Mouse (Mus musculus) liver, embryonic 12.5 days (tissue): ENCODE data around the gene Arih1. TPM values are rescaled to one million over a fixed set of nuclear protein-coding genes. Genes with fewer than 3 reads are reported as not detected.
A peak's percentile ranks its signal among the peaks of the same experiment; 100 is the strongest.

Experiments
- ATAC-seq: fragments of 200-750 bp; cut with Nextera tagmentation; 2 replicates; pipeline ENCODE4 v1.8.0; 2017; ENCODE audit warnings: moderate number of reproducible peaks, mild to moderate bottlenecking, moderate library complexity
- H3K27ac ChIP-seq: fragments of 300-500 bp; sonication (generic); 2 replicates; pipeline ENCODE4 v1.5.1; 2016; ENCODE audit warnings: mild to moderate bottlenecking
- H3K27me3 ChIP-seq: fragments of 300-500 bp; sonication (generic); replicated peaks from 2 replicates; pipeline ENCODE4 v1.6.1; 2016; ENCODE audit warnings: mild to moderate bottlenecking, moderate library complexity
- H3K36me3 ChIP-seq: fragments of 300-500 bp; sonication (generic); 2 replicates; pipeline ENCODE4 v1.6.1; 2016; ENCODE audit warnings: mild to moderate bottlenecking, moderate library complexity
- H3K4me1 ChIP-seq: fragments of 300-500 bp; sonication (generic); 2 replicates; pipeline ENCODE4 v1.6.1; 2016
- H3K4me2 ChIP-seq: fragments of 300-500 bp; sonication (generic); 2 replicates; pipeline ENCODE4 v1.6.1; 2016; ENCODE audit warnings: mild to moderate bottlenecking, moderate library complexity
- H3K4me3 ChIP-seq: fragments of 300-500 bp; sonication (generic); 2 replicates; pipeline ENCODE4 v1.5.1; 2016; ENCODE audit warnings: mild to moderate bottlenecking, moderate library complexity
- H3K9ac ChIP-seq: fragments of 300-500 bp; sonication (generic); 2 replicates; pipeline ENCODE4 v1.6.1; 2016; ENCODE audit warnings: mild to moderate bottlenecking, moderate library complexity
- H3K9me3 ChIP-seq: fragments of 300-500 bp; sonication (generic); replicated peaks from 2 replicates; pipeline ENCODE4 v1.6.1; 2016; ENCODE audit warnings: mild to moderate bottlenecking, moderate library complexity
- WGBS: fragments of 180-500 bp; shearing (Covaris S2); methylation state at CpG from one replicate; pipeline ENCODE4 v1.1.7; 2016; ENCODE audit not compliant: insufficient replicate concordance; 5-methylcytosine and 5-hydroxymethylcytosine counted together
- polyA plus RNA-seq: library from polyadenylated mRNA; unstranded; fragments of >200 nt; fragmentation: Nextera tagmentation; extraction: Ambion mirVana; gene quantifications from 2 replicates; pipeline ENCODE4 v1.2.1, GENCODE M21; 2016

Arih1 gene
- 13.7 and 15.9 TPM in 2 replicates for polyA plus RNA-seq

DNA sequence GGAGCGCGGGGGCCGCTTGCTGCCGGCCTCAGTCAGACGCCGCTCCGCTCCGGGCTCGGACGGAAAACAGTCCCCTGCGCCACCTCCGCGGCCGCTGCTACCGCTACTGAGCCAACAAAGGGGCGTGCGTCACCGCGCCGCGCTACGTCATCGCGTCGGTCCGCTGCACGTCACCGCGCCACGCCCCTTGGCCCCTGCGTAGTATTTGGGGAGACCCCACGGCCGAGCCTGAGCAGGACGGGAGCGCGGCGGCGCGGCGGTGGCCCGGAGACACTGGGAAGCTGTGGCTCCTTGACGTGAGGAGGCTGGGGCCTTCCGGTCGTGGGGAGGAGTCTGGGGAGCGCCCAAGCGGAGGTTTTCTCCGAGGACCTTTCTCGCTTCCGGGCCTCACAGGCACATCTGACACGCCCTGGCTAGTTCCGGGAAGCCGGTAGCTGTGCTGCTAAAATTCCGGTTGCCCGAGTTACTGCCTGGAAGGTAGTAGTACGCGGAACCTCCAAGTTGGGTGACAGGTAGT is at the start of gene Arih1:
Arih1 (minus strand) TSS at position 70 of the 517 bp plus-strand sequence.
- no peaks in the 10 kb centered on the region for H3K9me3 ChIP-seq
- no peaks in the 10 kb centered on the region for H3K27me3 ChIP-seq
- peak within 1 kb of the TSS; percentile 99 for H3K27ac ChIP-seq
- H3K4me2 ChIP-seq, result peak within 1 kb of the TSS; percentile 79
- peak; percentile 95 for ATAC-seq
- peaks cover 35% of the 10 kb centered on the region for H3K4me1 ChIP-seq
- peaks cover 3% of the 10 kb centered on the region; the same call in 1 of the 2 replicates for H3K36me3 ChIP-seq
- 1% methylated on average over 54 of the region's 56 CpGs for WGBS
- peak within 1 kb of the TSS; percentile 99 for H3K4me3 ChIP-seq
- H3K9ac ChIP-seq, result peak within 1 kb of the TSS; percentile 92

DNA sequence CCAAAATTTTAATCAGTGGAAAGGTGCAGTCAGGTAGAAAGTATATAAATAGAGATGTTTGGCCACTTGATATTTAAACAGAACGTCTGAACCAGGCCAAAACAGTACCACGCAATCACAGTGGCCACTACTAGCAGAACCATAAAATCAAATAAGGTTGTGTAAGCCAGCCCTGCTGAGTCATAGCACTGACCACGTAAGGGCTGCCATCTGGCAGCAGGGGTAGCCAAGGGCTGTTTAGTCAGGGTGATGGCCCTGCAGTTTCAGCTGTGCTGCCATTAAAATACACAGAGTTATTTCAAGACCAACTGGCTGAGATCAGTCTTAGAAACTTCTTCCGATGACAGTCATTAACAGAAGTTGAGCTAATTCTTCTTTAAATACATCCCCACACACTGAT is 47.5 kb upstream of the Arih1 start:
- 0 out of 2 replicates have a peak, but pooled peaks cover 3% of the 10 kb centered on the region for H3K27me3 ChIP-seq
- peaks cover 1% of the 10 kb centered on the region; the same call in 1 of the 2 replicates for H3K4me1 ChIP-seq
- H3K9me3 ChIP-seq, result no peaks in the 10 kb centered on the region
- no peak for ATAC-seq
- no peak overlapping the region for H3K4me2 ChIP-seq
- no peak overlapping the region for H3K4me3 ChIP-seq
- H3K27ac ChIP-seq, result no peak overlapping the region
- no peaks in the 10 kb centered on the region for H3K36me3 ChIP-seq
- 51% methylated on average over 4 of the region's 4 CpGs for WGBS
- H3K9ac ChIP-seq, result no peak overlapping the region

- H3K4me3 ChIP-seq, result no peak overlapping the region
- H3K4me1 ChIP-seq, result no peaks in the 10 kb centered on the region
- no peak overlapping the region for H3K4me2 ChIP-seq
- WGBS, result 58% methylated on average over 2 of the region's 2 CpGs
- ATAC-seq, result no peak
- no peak overlapping the region for H3K9ac ChIP-seq
- H3K9me3 ChIP-seq, result no peaks in the 10 kb centered on the region
- 0 out of 2 replicates have a peak, but pooled peaks cover 3% of the 10 kb centered on the region for H3K27me3 ChIP-seq
- H3K36me3 ChIP-seq, result no peaks in the 10 kb centered on the region
- no peak overlapping the region for H3K27ac ChIP-seq
Observed at GRCm38 (mm10) chr9:59533422-59533821, 47.0 kb upstream of the Arih1 start.

- ATAC-seq, result no peak
- Histone ChIP-seq H3K9ac (no peak overlapping the region), H3K4me1 (peaks cover 5% of the 10 kb centered on the region; the same call in 1 of the 2 replicates), H3K36me3 (no peaks in the 10 kb centered on the region), H3K4me3 (no peak overlapping the region), H3K27me3 (0 out of 2 replicates have a peak, but pooled peaks cover 3% of the 10 kb centered on the region), H3K4me2 (no peak overlapping the region), H3K9me3 (no peaks in the 10 kb centered on the region), H3K27ac (no peak overlapping the region)
- WGBS, result 51% methylated on average over 5 of the region's 5 CpGs
Observed at GRCm38 (mm10) chr9:59531645-59532044, 45.2 kb upstream of the Arih1 start.

- H3K4me2 ChIP-seq, result no peak overlapping the region
- no peak overlapping the region for H3K27ac ChIP-seq
- 0 out of 2 replicates have a peak, but pooled peaks cover 3% of the 10 kb centered on the region for H3K27me3 ChIP-seq
- WGBS, result 74% methylated on average over 2 of the region's 2 CpGs
- H3K36me3 ChIP-seq, result no peaks in the 10 kb centered on the region
- H3K4me3 ChIP-seq, result no peak overlapping the region
- no peaks in the 10 kb centered on the region for H3K9me3 ChIP-seq
- ATAC-seq, result no peak
- H3K4me1 ChIP-seq, result peaks cover 7% of the 10 kb centered on the region; the same call in 1 of the 2 replicates
- no peak overlapping the region for H3K9ac ChIP-seq
Observed at GRCm38 (mm10) chr9:59528274-59528673, 41.9 kb upstream of the Arih1 start.

- 0 out of 2 replicates have a peak, but pooled peaks cover 3% of the 10 kb centered on the region for H3K27me3 ChIP-seq
- H3K36me3 ChIP-seq, result no peaks in the 10 kb centered on the region
- H3K4me3 ChIP-seq, result no peak overlapping the region
- H3K4me2 ChIP-seq, result no peak overlapping the region
- ATAC-seq, result no peak
- no peak overlapping the region for H3K27ac ChIP-seq
- H3K9me3 ChIP-seq, result no peaks in the 10 kb centered on the region
- WGBS, result 70% methylated on average over 3 of the region's 3 CpGs
- peaks cover 14% of the 10 kb centered on the region for H3K4me1 ChIP-seq
- H3K9ac ChIP-seq, result no peak overlapping the region
Observed at GRCm38 (mm10) chr9:59527580-59527979, 41.2 kb upstream of the Arih1 start.

GRCm38 (mm10) chr9:59526727-59527126 is 40.3 kb upstream of the Arih1 start:
- H3K27me3 ChIP-seq, result 0 out of 2 replicates have a peak, but pooled peaks cover 3% of the 10 kb centered on the region
- 22% methylated on average over 6 of the region's 6 CpGs for WGBS
- no peak for ATAC-seq
- H3K9ac ChIP-seq, result no peak overlapping the region
- H3K9me3 ChIP-seq, result no peaks in the 10 kb centered on the region
- H3K4me1 ChIP-seq, result peaks cover 15% of the 10 kb centered on the region
- no peak overlapping the region for H3K27ac ChIP-seq
- H3K4me3 ChIP-seq, result no peak overlapping the region
- no peak overlapping the region for H3K4me2 ChIP-seq
- H3K36me3 ChIP-seq, result no peaks in the 10 kb centered on the region

- Histone ChIP-seq H3K9ac (no peak overlapping the region), H3K4me1 (peaks cover 15% of the 10 kb centered on the region), H3K4me3 (no peak overlapping the region), H3K27ac (no peak overlapping the region), H3K4me2 (no peak overlapping the region), H3K36me3 (no peaks in the 10 kb centered on the region), H3K9me3 (no peaks in the 10 kb centered on the region), H3K27me3 (no peaks in the 10 kb centered on the region)
- WGBS, result 21% methylated on average over 4 of the region's 4 CpGs
- no peak for ATAC-seq
Observed at GRCm38 (mm10) chr9:59522906-59523305, 36.5 kb upstream of the Arih1 start.

DNA sequence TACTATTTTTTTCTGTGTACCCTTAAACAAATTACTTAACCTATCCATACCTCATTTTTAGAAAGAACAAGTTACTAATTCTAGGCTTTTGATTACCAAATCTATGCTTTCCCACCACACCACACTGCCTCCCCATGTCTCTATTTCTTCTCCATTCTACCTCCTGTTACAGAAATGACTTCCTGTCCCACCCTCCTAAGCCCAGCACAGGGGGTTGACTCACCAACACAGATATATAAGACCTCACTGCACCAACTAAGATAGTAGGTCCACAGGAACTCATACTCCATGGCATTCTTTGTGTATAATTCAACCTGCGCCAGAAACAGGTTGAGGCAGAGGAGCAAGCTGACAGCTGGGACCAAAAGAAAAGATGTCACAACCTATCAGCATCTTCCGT is 33.0 kb upstream of the Arih1 start:
- H3K27ac ChIP-seq, result no peak overlapping the region
- no peaks in the 10 kb centered on the region for H3K27me3 ChIP-seq
- H3K4me2 ChIP-seq, result no peak overlapping the region
- no peaks in the 10 kb centered on the region for H3K36me3 ChIP-seq
- no peak overlapping the region for H3K4me3 ChIP-seq
- H3K9ac ChIP-seq, result no peak overlapping the region
- H3K9me3 ChIP-seq, result no peaks in the 10 kb centered on the region
- ATAC-seq, result no peak
- H3K4me1 ChIP-seq, result peaks cover 9% of the 10 kb centered on the region
- WGBS, result 64% methylated on average over 2 of the region's 2 CpGs

- 62% methylated on average over 5 of the region's 5 CpGs for WGBS
- Histone ChIP-seq H3K4me1 (peaks cover 9% of the 10 kb centered on the region), H3K36me3 (no peaks in the 10 kb centered on the region), H3K9ac (no peak overlapping the region), H3K27ac (no peak overlapping the region), H3K9me3 (no peaks in the 10 kb centered on the region), H3K27me3 (no peaks in the 10 kb centered on the region), H3K4me3 (no peak overlapping the region), H3K4me2 (no peak overlapping the region)
- no peak for ATAC-seq
Observed at GRCm38 (mm10) chr9:59518976-59519375, 32.6 kb upstream of the Arih1 start.

GRCm38 (mm10) chr9:59517127-59517526 is 30.7 kb upstream of the Arih1 start:
- Histone ChIP-seq H3K27ac (no peak overlapping the region), H3K4me1 (no peaks in the 10 kb centered on the region), H3K27me3 (no peaks in the 10 kb centered on the region), H3K4me2 (no peak overlapping the region), H3K9ac (no peak overlapping the region), H3K9me3 (no peaks in the 10 kb centered on the region), H3K4me3 (no peak overlapping the region), H3K36me3 (no peaks in the 10 kb centered on the region)
- WGBS, result 49% methylated on average over 7 of the region's 7 CpGs
- ATAC-seq, result no peak

DNA sequence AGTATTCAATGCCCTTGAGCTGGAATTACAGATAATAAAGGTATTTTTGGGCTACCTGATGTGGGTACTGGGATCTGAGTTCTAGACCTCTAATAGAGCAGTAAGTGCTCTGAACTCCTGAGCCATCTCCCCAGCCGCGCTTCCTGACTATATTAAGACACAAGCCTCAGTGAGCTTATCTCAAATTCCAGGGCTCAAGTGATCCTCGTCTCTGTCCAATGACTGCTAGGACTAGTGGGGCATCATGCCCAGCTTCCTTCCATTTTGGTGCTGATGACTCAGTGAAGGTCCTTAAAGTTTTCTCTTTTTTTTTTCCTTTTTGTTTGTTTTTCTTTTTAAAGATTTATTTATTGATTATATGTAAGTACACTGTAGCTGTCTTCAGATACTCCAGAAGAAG is 28.7 kb upstream of the Arih1 start:
- Histone ChIP-seq H3K27ac (no peak overlapping the region), H3K27me3 (no peaks in the 10 kb centered on the region), H3K36me3 (no peaks in the 10 kb centered on the region), H3K4me2 (no peak overlapping the region), H3K9ac (no peak overlapping the region), H3K9me3 (no peaks in the 10 kb centered on the region), H3K4me3 (no peak overlapping the region), H3K4me1 (no peaks in the 10 kb centered on the region)
- ATAC-seq, result no peak
- 15% methylated on average over 3 of the region's 3 CpGs for WGBS

- Histone ChIP-seq H3K4me2 (no peak overlapping the region), H3K27me3 (no peaks in the 10 kb centered on the region), H3K36me3 (no peaks in the 10 kb centered on the region), H3K4me3 (no peak overlapping the region), H3K9ac (no peak overlapping the region), H3K4me1 (no peaks in the 10 kb centered on the region), H3K9me3 (no peaks in the 10 kb centered on the region), H3K27ac (no peak overlapping the region)
- 59% methylated on average over 4 of the region's 4 CpGs for WGBS
- ATAC-seq, result no peak
Observed at GRCm38 (mm10) chr9:59512381-59512780, 26.0 kb upstream of the Arih1 start.
